In genomic region chr8:94444480-94444879, GRCm38 (mm10) we compare ENCODE assay signal across 21 mouse cellular contexts. TPM values are rescaled to one million over a fixed set of nuclear protein-coding genes. Genes with fewer than 3 reads are reported as not detected.
DNase-seq lines count a peak whose midpoint lies in the region; ATAC-seq and TF ChIP-seq lines count a peak whose summit lies in the region.
"Had no signal": no experiment of that assay in that cellular context is flagged by ENCODE, and none has a peak within 500 bp of the region (broad histone marks: within the 10 kb centered on the region; RNA-seq: fewer than 3 reads in every experiment).

No protein-coding gene starts in this region.

- TF ChIP-seq RAD21 in CH12.LX (IDR thresholded peaks at IDR 0.05; ENCODE audit: low read depth, low read length) = no peak

- peak overlapping the region; percentile 95 for H3K4me2 ChIP-seq in CH12.LX (ENCODE audit: insufficient read depth, low read depth, poor library complexity, severe bottlenecking)
- H3K4me2 ChIP-seq: embryonic facial prominence, embryonic 12.5 days; forebrain, embryonic 13.5 days; forebrain, embryonic 15.5 days had no signal

- ATAC-seq in frontal cortex, adult (ENCODE audit: low TSS enrichment) = peak; percentile 70
- no peak for ATAC-seq in megakaryocyte-erythroid progenitor cell, adult 5-6 weeks (replicated peaks; ENCODE audit: low FRiP score, low TSS enrichment, poor library complexity, severe bottlenecking)
- ATAC-seq: CD4-positive, CD25-positive, alpha-beta regulatory T cell, adult 4 months; forebrain, embryonic 13.5 days; forebrain, embryonic 15.5 days; forebrain, postnatal 0 days had no signal

- no peak for TF ChIP-seq POLR2A in CH12.LX (IDR thresholded peaks at IDR 0.05; ENCODE audit: low read depth, low read length)

- no peak for TF ChIP-seq EP300 in CH12.LX (IDR thresholded peaks at IDR 0.05; ENCODE audit: low read length)

- H3K9me3 ChIP-seq in CH12.LX (replicated peaks; ENCODE audit: low read length) = no peaks in the 10 kb centered on the region
- H3K9me3 ChIP-seq: embryonic facial prominence, embryonic 10.5 days; embryonic facial prominence, embryonic 12.5 days; forebrain, embryonic 13.5 days; forebrain, embryonic 15.5 days had no signal

- no peak for TF ChIP-seq CTCF in CH12.LX (conservative IDR thresholded peaks at IDR 0.05 in 1 of 2, IDR thresholded peaks at IDR 0.05 in 1 of 2; ENCODE audit: low read depth in 2 of 2, low read length in 2 of 2)

- H3K9ac ChIP-seq in CH12.LX (ENCODE audit: insufficient read depth, low read depth) = peak overlapping the region; percentile 63; the same call in 1 of the 2 replicates
- H3K9ac ChIP-seq: embryonic facial prominence, embryonic 12.5 days; forebrain, embryonic 13.5 days; forebrain, embryonic 15.5 days; forebrain, postnatal 0 days had no signal

- in situ Hi-C loops in CH12.LX (cut with MboI; ENCODE audit: low pct_ligation_motif_present, low pct_unique_long_range_greater_than_20kb, low sequenced_read_pairs) = no loop called here

- H3K4me1 ChIP-seq in CH12.LX (ENCODE audit: control insufficient read depth in 1 of 2, insufficient read depth in 2 of 2) = peaks cover 39 to 91% of the 10 kb centered on the region in 2 experiments
- H3K4me1 ChIP-seq: embryonic facial prominence, embryonic 12.5 days; forebrain, embryonic 13.5 days; forebrain, embryonic 15.5 days had no signal

- H3K36me3 ChIP-seq in CH12.LX (replicated peaks in 1 of 2; ENCODE audit: control insufficient read depth in 1 of 2, insufficient read depth in 1 of 2, low read length in 1 of 2) = peaks cover 26 to 58% of the 10 kb centered on the region in 2 experiments
- H3K36me3 ChIP-seq: embryonic facial prominence, embryonic 10.5 days; embryonic facial prominence, embryonic 12.5 days; forebrain, embryonic 15.5 days had no signal

- H3K27me3 ChIP-seq in CH12.LX (replicated peaks) = no peaks in the 10 kb centered on the region
- H3K27me3 ChIP-seq: embryonic facial prominence, embryonic 12.5 days; forebrain, embryonic 13.5 days; forebrain, embryonic 15.5 days had no signal

- peak overlapping the region; percentile 49 for H3K27ac ChIP-seq in CH12.LX (ENCODE audit: insufficient read depth, low read depth)
- H3K27ac ChIP-seq: embryonic facial prominence, embryonic 10.5 days; embryonic facial prominence, embryonic 12.5 days; forebrain, embryonic 13.5 days; forebrain, embryonic 15.5 days had no signal

- H3K79me2 ChIP-seq in CH12.LX (replicated peaks; ENCODE audit: control insufficient read depth, extremely low read depth, insufficient read depth, poor library complexity, severe bottlenecking) = peaks cover 67% of the 10 kb centered on the region

- H3K4me3 ChIP-seq in CH12.LX (replicated peaks in 1 of 3; ENCODE audit: low read depth in 2 of 3, low read length in 2 of 3, poor library complexity in 1 of 3) = no peak overlapping the region
- H3K4me3 ChIP-seq: embryonic facial prominence, embryonic 10.5 days; embryonic facial prominence, embryonic 12.5 days; forebrain, embryonic 13.5 days; forebrain, embryonic 15.5 days had no signal

- dilution Hi-C loops in CH12.LX (cut with MboI; ENCODE audit: extremely low pct_ligation_motif_present, extremely low pct_unique_long_range_greater_than_20kb, low sequenced_read_pairs) = no loop called here

- DNase-seq in frontal cortex, postnatal 36 days (ENCODE audit: low spot score in 2 of 2) = no peak
- no peak for DNase-seq in CH12.LX (ENCODE audit: extremely low read depth)
- peak; percentile 31 for DNase-seq in telencephalon, adult 2 months (ENCODE audit: low read depth, low spot score)
- DNase-seq: adrenal gland, adult 2 months; adrenal gland, postnatal 10 days; adrenal gland, postnatal 25 days; B cell, adult 2 months; cerebellum, adult 11-12 months; cerebellum, adult 2 months; cerebellum, adult 9-10 months; cerebellum, postnatal 10 days; cerebellum, postnatal 25 days; forebrain, postnatal 0 days had no signal

TF ChIP-seq in CH12.LX, 34 proteins besides CTCF, POLR2A, EP300 and RAD21:
- TF ChIP-seq UBTF (IDR thresholded peaks at IDR 0.05; ENCODE audit: low read depth, low read length) (0 out of 2 replicates have a peak, but pooled peaks have one; percentile 1), MEF2A (IDR thresholded peaks at IDR 0.05; ENCODE audit: borderline replicate concordance, low read depth, low read length) (no peak)

RNA-seq across cellular contexts. Expression of gene Nlrc5, which starts 10.3 kb away (rescaled TPM):
- total RNA-seq in CH12.LX (2012; rRNA removed) (58.6 and 73.0 TPM in 2 replicates), CH12.LX (2014; rRNA removed) (58.1 and 60.2 TPM in 2 replicates)
- 72.5 and 75.2 TPM in 2 replicates for polyA plus RNA-seq in CH12.LX (2012; ENCODE audit: insufficient read length, low read depth)
- total RNA-seq in megakaryocyte-erythroid progenitor cell, adult 5-6 weeks (2014; fragmentation: Nextera tagmentation) = 39.9 and 47.6 TPM in 2 replicates
- 25.4 and 30.9 TPM in 2 replicates for total RNA-seq in megakaryocyte-erythroid progenitor cell, adult 5-6 weeks (2017)
- total RNA-seq: MEL had no signal
- polyA plus RNA-seq: embryonic facial prominence, embryonic 10.5 days had no signal

RNA-seq across cellular contexts. Expression of gene Herpud1, which starts 58.2 kb away (rescaled TPM):
- total RNA-seq in CH12.LX (2012; rRNA removed) (172 and 206 TPM in 2 replicates), CH12.LX (2014; rRNA removed) (243 and 257 TPM in 2 replicates)
- polyA plus RNA-seq in CH12.LX (2012; ENCODE audit: insufficient read length, low read depth) = 116 and 124 TPM in 2 replicates
- total RNA-seq in megakaryocyte-erythroid progenitor cell, adult 5-6 weeks (2014; fragmentation: Nextera tagmentation) = 31.8 and 41.0 TPM in 2 replicates
- 43.7 and 50.8 TPM in 2 replicates for total RNA-seq in megakaryocyte-erythroid progenitor cell, adult 5-6 weeks (2017)
